Mouse (Mus musculus): ENCODE data around the gene Fam24b.

GRCm38 (mm10) chr7:131356105-131356504 is 26.8 kb upstream of the Fam24b start:
- TF ChIP-seq EP300 (optimal IDR thresholded peaks at IDR 0.05) (no peak), CTCF (IDR thresholded peaks at IDR 0.05; ENCODE audit: low read depth) (no peak)
